Mouse (Mus musculus) liver, embryonic 16.5 days (tissue): ENCODE data around the gene Gjc2. TPM values are rescaled to one million over a fixed set of nuclear protein-coding genes. Genes with fewer than 3 reads are reported as not detected.
A peak's percentile ranks its signal among the peaks of the same experiment; 100 is the strongest.

Source experiments
- ATAC-seq: fragments of 200-750 bp; cut with Nextera tagmentation; 2 replicates; pipeline ENCODE4 v1.8.0; 2017; ENCODE audit warnings: low read depth, mild to moderate bottlenecking, moderate number of reproducible peaks, moderate library complexity
- H3K27ac ChIP-seq: fragments of 300-500 bp; sonication (generic); 2 replicates; pipeline ENCODE4 v1.5.1; 2014; ENCODE audit warnings: mild to moderate bottlenecking, low read length
- H3K27me3 ChIP-seq: fragments of 300-500 bp; sonication (generic); 2 replicates; pipeline ENCODE4 v1.6.1; 2014; ENCODE audit warnings: low read depth, low read length, mixed read lengths; ENCODE audit not compliant: control insufficient read depth, insufficient read depth
- H3K36me3 ChIP-seq: fragments of 300-500 bp; sonication (generic); 2 replicates; pipeline ENCODE4 v1.6.1; 2014; ENCODE audit warnings: mild to moderate bottlenecking; ENCODE audit not compliant: control insufficient read depth, insufficient read depth
- H3K4me1 ChIP-seq: fragments of 300-500 bp; sonication (generic); 2 replicates; pipeline ENCODE4 v1.6.1; 2014; ENCODE audit warnings: low read depth, low read length, mixed read lengths; ENCODE audit not compliant: control insufficient read depth
- H3K4me2 ChIP-seq: fragments of 300-500 bp; sonication (generic); 2 replicates; pipeline ENCODE4 v1.6.1; 2014; ENCODE audit warnings: low read depth, low read length, mixed read lengths
- H3K4me3 ChIP-seq: fragments of 300-500 bp; sonication (generic); 2 replicates; pipeline ENCODE4 v1.5.1; 2014; ENCODE audit warnings: low read depth, mild to moderate bottlenecking, low read length
- H3K9ac ChIP-seq: fragments of 300-500 bp; sonication (generic); 2 replicates; pipeline ENCODE4 v1.6.1; 2014; ENCODE audit warnings: low read depth, low read length
- H3K9me3 ChIP-seq: fragments of 300-500 bp; sonication (generic); replicated peaks from 2 replicates; pipeline ENCODE4 v1.6.1; 2016; ENCODE audit warnings: low read length; ENCODE audit not compliant: control insufficient read depth
- WGBS: fragments of 180-500 bp; shearing (Covaris S2); extraction: QIAGEN DNeasy Blood & Tissue Kit; methylation state at CpG from one replicate; pipeline ENCODE4 v1.1.7; 2014; ENCODE audit not compliant: insufficient replicate concordance; 5-methylcytosine and 5-hydroxymethylcytosine counted together
- polyA plus RNA-seq: library from polyadenylated mRNA; unstranded; fragments of >200 nt; fragmentation: Nextera tagmentation; extraction: Ambion mirVana; gene quantifications from 2 replicates; pipeline ENCODE4 v1.2.1, GENCODE M21; 2015

Gene Gjc2
- polyA plus RNA-seq, 1 experiment from 2014 or later = 0.20 TPM

DNA sequence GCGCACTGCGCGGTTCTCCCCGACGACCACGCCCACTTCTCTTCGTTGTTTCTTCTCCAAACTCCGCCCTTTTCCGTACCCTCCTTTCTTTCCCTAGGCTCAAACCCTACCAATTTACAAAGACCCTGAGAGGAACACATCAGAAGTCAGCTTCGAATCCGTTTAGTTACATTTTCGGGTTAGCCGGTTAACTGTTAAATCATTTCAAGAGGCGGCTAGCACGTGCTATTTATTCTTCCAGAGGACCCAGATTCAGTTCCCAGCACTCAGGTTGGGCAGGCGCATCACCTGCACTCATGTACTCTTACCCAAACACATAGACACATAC is 9.0 kb upstream of the Gjc2 start, which contains the start of gene Guk1:
TSS of gene Guk1 (minus strand) at position 154 of the 328 bp plus-strand sequence.
- 5% methylated on average over 16 of the region's 16 CpGs for WGBS
- H3K27me3 ChIP-seq = no peaks in the 10 kb centered on the region
- no peak for ATAC-seq
- peak within 1 kb of the TSS; percentile 85 for H3K4me3 ChIP-seq
- H3K36me3 ChIP-seq = no peaks in the 10 kb centered on the region
- H3K4me2 ChIP-seq = peak within 1 kb of the TSS; percentile 89
- peak within 1 kb of the TSS; percentile 91 for H3K27ac ChIP-seq
- peaks cover 32% of the 10 kb centered on the region for H3K4me1 ChIP-seq
- H3K9ac ChIP-seq = peak within 1 kb of the TSS; percentile 81
- no peaks in the 10 kb centered on the region for H3K9me3 ChIP-seq

GRCm38 (mm10) chr11:59191231-59192058 is 8.4 kb upstream of the Gjc2 start:
- peak overlapping the region; percentile 89 for H3K4me2 ChIP-seq
- H3K27ac ChIP-seq = peak overlapping the region; percentile 91
- 0 out of 2 replicates have a peak, but pooled peaks cover under 1% of the 10 kb centered on the region for H3K36me3 ChIP-seq
- peak overlapping the region; percentile 85 for H3K4me3 ChIP-seq
- H3K4me1 ChIP-seq = peaks cover 32% of the 10 kb centered on the region
- WGBS = under 1% methylated on average over 56 of the region's 59 CpGs
- no peaks in the 10 kb centered on the region for H3K9me3 ChIP-seq
- H3K27me3 ChIP-seq = no peaks in the 10 kb centered on the region
- peak overlapping the region; percentile 81 for H3K9ac ChIP-seq
- peak; percentile 94 for ATAC-seq

- Histone ChIP-seq H3K27ac (no peak overlapping the region), H3K27me3 (no peaks in the 10 kb centered on the region), H3K9me3 (no peaks in the 10 kb centered on the region), H3K4me1 (peaks cover 45% of the 10 kb centered on the region), H3K9ac (no peak overlapping the region), H3K4me2 (no peak overlapping the region), H3K36me3 (peaks cover 5% of the 10 kb centered on the region), H3K4me3 (no peak overlapping the region)
- 62% methylated on average over 6 of the region's 6 CpGs for WGBS
- no peak for ATAC-seq
Measured at GRCm38 (mm10) chr11:59187706-59188105, 4.7 kb upstream of the Gjc2 start.

DNA sequence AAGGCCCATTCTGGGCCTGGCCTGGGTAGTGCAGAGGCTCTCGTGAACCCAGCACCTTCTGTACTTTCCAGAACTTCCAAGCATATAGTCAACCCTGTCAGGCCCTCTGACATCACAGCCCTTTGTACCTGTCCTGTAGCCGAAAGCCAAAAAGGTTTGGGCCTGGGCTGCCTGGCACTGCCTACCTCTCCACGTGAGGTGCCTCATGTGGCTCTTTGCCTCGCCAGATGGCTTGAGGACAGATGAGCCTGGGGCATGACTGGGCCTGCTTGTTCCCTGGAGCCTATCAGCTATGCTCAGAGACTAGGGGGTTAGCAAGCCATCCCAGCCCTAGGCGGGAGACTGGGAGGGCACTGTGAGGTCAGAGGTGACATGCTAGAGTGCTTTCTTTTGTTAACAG is 2.5 kb upstream of the Gjc2 start:
- 78% methylated on average over 5 of the region's 5 CpGs for WGBS
- Histone ChIP-seq H3K9ac (no peak overlapping the region), H3K27me3 (no peaks in the 10 kb centered on the region), H3K4me3 (no peak overlapping the region), H3K4me1 (peaks cover 34% of the 10 kb centered on the region), H3K27ac (no peak overlapping the region), H3K4me2 (no peak overlapping the region), H3K9me3 (no peaks in the 10 kb centered on the region), H3K36me3 (peaks cover 5% of the 10 kb centered on the region)
- ATAC-seq = no peak

DNA sequence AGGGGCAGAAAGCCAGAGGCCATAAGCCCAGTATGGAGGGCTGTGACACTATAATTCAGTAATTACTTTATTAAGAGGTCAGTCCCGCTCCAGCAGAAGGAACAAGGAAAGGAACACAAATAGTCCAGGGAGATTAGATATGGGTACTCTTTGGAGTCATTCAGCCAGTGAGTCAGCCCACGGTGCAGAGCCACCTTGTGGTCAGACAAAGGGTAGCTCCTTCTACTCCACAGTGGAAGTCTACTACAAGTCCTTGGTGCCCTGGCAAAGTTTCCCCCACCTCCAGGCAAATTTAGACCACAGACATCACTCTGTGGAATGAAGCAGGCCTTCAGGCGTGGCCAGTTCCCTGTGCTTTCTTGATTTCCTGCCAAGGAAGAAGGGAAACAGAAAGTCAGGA is 808 bp upstream of the Gjc2 start:
- H3K4me2 ChIP-seq = no peak overlapping the region
- peaks cover 5% of the 10 kb centered on the region for H3K36me3 ChIP-seq
- H3K9me3 ChIP-seq = no peaks in the 10 kb centered on the region
- peak; percentile 75 for ATAC-seq
- H3K4me1 ChIP-seq = peaks cover 25% of the 10 kb centered on the region
- 13% methylated on average over 3 of the region's 3 CpGs for WGBS
- H3K27me3 ChIP-seq = peaks cover 13% of the 10 kb centered on the region
- H3K9ac ChIP-seq = peak overlapping the region; percentile 43
- peak overlapping the region; percentile 68 for H3K27ac ChIP-seq
- H3K4me3 ChIP-seq = no peak overlapping the region

GRCm38 (mm10) chr11:59176921-59177320 is 6.1 kb downstream of the Gjc2 start:
- Histone ChIP-seq H3K4me1 (no peaks in the 10 kb centered on the region), H3K4me2 (no peak overlapping the region), H3K27me3 (peaks cover 60% of the 10 kb centered on the region), H3K4me3 (no peak overlapping the region), H3K9me3 (no peaks in the 10 kb centered on the region), H3K36me3 (no peaks in the 10 kb centered on the region), H3K27ac (no peak overlapping the region), H3K9ac (no peak overlapping the region)
- no peak for ATAC-seq
- 5% methylated on average over 34 of the region's 34 CpGs for WGBS

GRCm38 (mm10) chr11:59176475-59176874 is 6.5 kb downstream of the Gjc2 start:
- 4% methylated on average over 48 of the region's 48 CpGs for WGBS
- no peaks in the 10 kb centered on the region for H3K4me1 ChIP-seq
- no peak overlapping the region for H3K4me2 ChIP-seq
- no peak for ATAC-seq
- H3K36me3 ChIP-seq = no peaks in the 10 kb centered on the region
- no peaks in the 10 kb centered on the region for H3K9me3 ChIP-seq
- H3K4me3 ChIP-seq = no peak overlapping the region
- peaks cover 60% of the 10 kb centered on the region for H3K27me3 ChIP-seq
- H3K27ac ChIP-seq = no peak overlapping the region
- no peak overlapping the region for H3K9ac ChIP-seq

- H3K27ac ChIP-seq = no peak overlapping the region
- peaks cover 52% of the 10 kb centered on the region for H3K27me3 ChIP-seq
- ATAC-seq = no peak
Measured at GRCm38 (mm10) chr11:59174189-59174838, 8.7 kb downstream of the Gjc2 start.

DNA sequence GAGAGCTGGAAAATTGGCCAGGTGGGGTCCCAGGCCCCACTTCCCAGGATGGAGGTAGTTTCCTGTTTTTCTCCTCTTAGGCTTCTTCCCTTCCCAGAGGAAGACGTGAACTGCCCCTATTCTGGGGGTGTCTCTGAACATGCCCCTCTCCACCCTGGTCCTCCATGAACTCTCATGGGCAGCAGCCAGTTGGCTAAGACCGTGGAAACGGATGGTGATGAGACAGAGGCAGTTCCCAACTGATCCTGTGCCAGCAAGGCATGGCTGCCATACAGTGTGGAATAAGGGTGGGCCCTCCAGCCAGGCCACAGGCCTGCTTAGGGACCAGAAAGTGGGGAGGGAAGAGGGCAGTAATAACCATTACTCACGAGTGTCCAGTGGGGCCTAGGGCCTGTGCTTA is 12.5 kb downstream of the Gjc2 start:
- H3K9ac ChIP-seq = no peak overlapping the region

More at GRCm38 (mm10) chr11:59174189-59174838, 8.7 kb downstream of the Gjc2 start:
- Histone ChIP-seq H3K4me1 (no peaks in the 10 kb centered on the region), H3K9me3 (no peaks in the 10 kb centered on the region), H3K4me3 (no peak overlapping the region), H3K4me2 (no peak overlapping the region), H3K9ac (no peak overlapping the region), H3K36me3 (no peaks in the 10 kb centered on the region)
- WGBS = 41% methylated on average over 6 of the region's 6 CpGs

More for the DNA sequence above, 12.5 kb downstream of the Gjc2 start:
- 60% methylated on average over 4 of the region's 4 CpGs for WGBS
- Histone ChIP-seq H3K36me3 (no peaks in the 10 kb centered on the region), H3K4me3 (no peak overlapping the region), H3K9me3 (no peaks in the 10 kb centered on the region), H3K27me3 (peaks cover 14% of the 10 kb centered on the region), H3K27ac (no peak overlapping the region), H3K4me1 (peaks cover 15% of the 10 kb centered on the region), H3K4me2 (no peak overlapping the region)
- no peak for ATAC-seq
